Mouse (Mus musculus) gastrocnemius, postnatal 10 days (tissue): ENCODE results near the gene Nat8f4. TPM values are rescaled to one million over a fixed set of nuclear protein-coding genes. Genes with fewer than 3 reads are reported as not detected.

Experiments
- total RNA-seq, 2 experiments: library from RNA; stranded (reverse); gene quantifications; 2 replicates each; pipeline ENCODE4 v1.2.3; 2021

The Nat8f4 gene
- total RNA-seq, 2 experiments from 2014 or later: 1.2 to 1.4 TPM

Other genes with a start within 250 kb of the Nat8f4 start
- under 1 TPM; 0.25 to 0.38 TPM for gene Nat8f7, start 191.7 kb downstream of the Nat8f4 start, total RNA-seq
- under 1 TPM; 0.25 to 0.26 TPM for gene Nat8f3, start 139.1 kb downstream of the Nat8f4 start, total RNA-seq
- gene Nat8f6, start 83.9 kb downstream of the Nat8f4 start, total RNA-seq: under 1 TPM in 1 of 2 experiments, not detected in 1; 0.21 TPM
- gene Nat8f5, start 83.9 kb downstream of the Nat8f4 start, total RNA-seq: under 1 TPM in 1 of 2 experiments, not detected in 1; 0.23 TPM
- not detected for gene Nat8, start 72.8 kb downstream of the Nat8f4 start, total RNA-seq
- under 1 TPM; 0.35 to 0.36 TPM for gene Nat8f2, start 35.7 kb downstream of the Nat8f4 start, total RNA-seq
- gene Tprkb, start 7.0 kb upstream of the Nat8f4 start, total RNA-seq: 10 to 100 TPM; 22.4 to 23.3 TPM
- gene Nat8f1, start 10.8 kb upstream of the Nat8f4 start, total RNA-seq: 1 to 10 TPM; 2.5 TPM
- gene Dusp11, start 56.8 kb upstream of the Nat8f4 start, total RNA-seq: 10 to 100 TPM; 49.0 to 63.7 TPM
- not detected for gene Figla, start 111.3 kb upstream of the Nat8f4 start, total RNA-seq
- 1 to 10 TPM in 1 of 2 experiments, under 1 TPM in 1; 0.68 to 1.9 TPM for gene Add2, start 123.8 kb upstream of the Nat8f4 start, total RNA-seq